Mouse (Mus musculus) liver, embryonic 14.5 days (tissue): ENCODE measurements around the gene Orai1.

Experiments
- CTCF ChIP-seq: IDR thresholded peaks from 2 replicates; pipeline ENCODE4 v1.5.1; 2016; ENCODE audit warnings: antibody characterized with exemption, low read depth, control low read depth
- EP300 ChIP-seq: IDR thresholded peaks from 2 replicates; pipeline ENCODE4 v1.6.1; 2016; ENCODE audit warnings: antibody characterized with exemption, low read depth

DNA sequence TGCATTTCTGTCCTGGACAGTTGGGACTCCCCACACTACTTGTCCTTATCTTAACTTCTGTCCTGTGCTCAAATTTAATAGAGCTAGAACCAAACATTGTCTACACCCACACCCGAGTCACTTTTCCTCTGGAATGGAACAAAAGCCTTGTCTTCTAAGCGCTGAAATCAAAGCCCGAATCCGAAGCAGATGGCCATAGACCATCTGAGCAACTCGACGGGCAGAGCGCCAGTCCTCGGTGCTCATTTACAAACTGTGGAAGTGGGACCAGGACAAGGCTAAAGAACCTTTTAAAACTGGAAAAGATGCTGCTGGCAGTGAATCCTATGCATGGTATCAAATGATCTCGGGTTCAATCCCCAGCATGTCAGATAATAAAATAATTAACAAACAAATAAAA is 42.8 kb upstream of the Orai1 start:
- no peak for TF ChIP-seq CTCF
- TF ChIP-seq EP300 = no peak
